In genomic region chr3:133314475-133314874, GRCm38 (mm10) we compare ENCODE assay signal across 8 mouse cellular contexts. TPM values are rescaled to one million over a fixed set of nuclear protein-coding genes. Genes with fewer than 3 reads are reported as not detected.
DNase-seq lines count a peak whose midpoint lies in the region; ATAC-seq and TF ChIP-seq lines count a peak whose summit lies in the region.

No protein-coding gene starts in this region.

- no peak overlapping the region for H3K4me3 ChIP-seq in heart, adult 2 months
- H3K4me3 ChIP-seq in heart, embryonic 11.5 days (ENCODE audit: low read depth, low read length): no peak overlapping the region
- H3K4me3 ChIP-seq in neural tube, embryonic 11.5 days (ENCODE audit: low read depth, low read length): no peak overlapping the region

- H3K4me2 ChIP-seq in heart, embryonic 11.5 days: no peak overlapping the region
- H3K4me2 ChIP-seq in neural tube, embryonic 11.5 days (ENCODE audit: low read depth): no peak overlapping the region

- H3K27ac ChIP-seq in heart, adult 2 months: no peak overlapping the region
- H3K27ac ChIP-seq in heart, embryonic 11.5 days (ENCODE audit: low read depth, low read length): no peak overlapping the region
- no peak overlapping the region for H3K27ac ChIP-seq in neural tube, embryonic 11.5 days (ENCODE audit: low read depth, low read length)

- peak; percentile 61 to 74 for DNase-seq in heart, adult 2 months
- peak; percentile 68 for DNase-seq in MN1 (ENCODE audit: low spot score)
- DNase-seq in cerebellum, adult 9-11 months: peak; percentile 54
- DNase-seq in left cerebral cortex, postnatal 14 days (ENCODE audit: low spot score in 2 of 2): peak; percentile 73 to 82
- peak; percentile 69 for DNase-seq in neural tube, embryonic 11.5 days (ENCODE audit: low spot score)
- DNase-seq in testis, postnatal 14 days (ENCODE audit: low spot score): peak; percentile 67

- TF ChIP-seq EP300 in heart, adult 2 months (IDR thresholded peaks at IDR 0.05; ENCODE audit: insufficient read depth, low read depth, low read length): 0 out of 2 replicates have a peak, but pooled peaks have one; percentile 42

- no peaks in the 10 kb centered on the region for H3K27me3 ChIP-seq in heart, adult 2 months (ENCODE audit: control insufficient read depth, insufficient read depth, low read length)
- no peaks in the 10 kb centered on the region for H3K27me3 ChIP-seq in heart, embryonic 11.5 days (ENCODE audit: control insufficient read depth, insufficient read depth, low read length)
- H3K27me3 ChIP-seq in neural tube, embryonic 11.5 days (ENCODE audit: control insufficient read depth, insufficient read depth, low read length): no peaks in the 10 kb centered on the region

- TF ChIP-seq POLR2A in heart, adult 2 months (IDR thresholded peaks at IDR 0.05; ENCODE audit: insufficient read depth, low read depth, low read length): no peak

- H3K9me3 ChIP-seq in heart, embryonic 11.5 days (replicated peaks; ENCODE audit: control insufficient read depth, low read length): no peaks in the 10 kb centered on the region
- no peaks in the 10 kb centered on the region for H3K9me3 ChIP-seq in neural tube, embryonic 11.5 days (ENCODE audit: control insufficient read depth, low read length)

- TF ChIP-seq CTCF in heart, adult 2 months (IDR thresholded peaks at IDR 0.05): peak; percentile 97

- intact Hi-C loops in heart, adult 2 months (cut with DNase I): loop anchor here (5.0 to 10.0 kb wide), 3 partner anchors 228 to 1900 kb away; partner anchors contain the start of gene Cenpe
- intact Hi-C loops in left cerebral cortex, postnatal 14 days (cut with DNase I): loop anchor here (5.0 to 10.0 kb wide), 3 partner anchors 440 to 1313 kb away; no protein-coding TSS in a partner anchor

- 30% methylated on average over 6 of the region's 6 CpGs for WGBS in heart, adult 2 months
- WGBS in heart, embryonic 11.5 days (ENCODE audit: insufficient replicate concordance): 35% methylated on average over 6 of the region's 6 CpGs
- WGBS in neural tube, embryonic 11.5 days: 47% methylated on average over 6 of the region's 6 CpGs

- 0 out of 2 replicates have a peak, but pooled peaks cover 1% of the 10 kb centered on the region for H3K4me1 ChIP-seq in heart, adult 2 months (ENCODE audit: control insufficient read depth, insufficient read depth, low read length)
- H3K4me1 ChIP-seq in heart, embryonic 11.5 days (ENCODE audit: control insufficient read depth, insufficient read depth, low read length): no peaks in the 10 kb centered on the region; the same call in 1 of the 2 replicates
- H3K4me1 ChIP-seq in neural tube, embryonic 11.5 days (ENCODE audit: control insufficient read depth, insufficient read depth, low read length): no peaks in the 10 kb centered on the region

- ATAC-seq in heart, embryonic 11.5 days (replicated peaks; ENCODE audit: insufficient number of reproducible peaks, low FRiP score, low TSS enrichment): no peak
- ATAC-seq in granulocyte monocyte progenitor cell, adult 5-6 weeks (replicated peaks; ENCODE audit: poor library complexity, severe bottlenecking): peak; percentile 62
- ATAC-seq in neural tube, embryonic 11.5 days (ENCODE audit: insufficient read depth, low FRiP score, low TSS enrichment): no peak

- H3K9ac ChIP-seq in heart, adult 2 months (ENCODE audit: low read depth, low read length): no peak overlapping the region
- no peak overlapping the region for H3K9ac ChIP-seq in heart, embryonic 11.5 days (ENCODE audit: low read depth, low read length)
- no peak overlapping the region for H3K9ac ChIP-seq in neural tube, embryonic 11.5 days (ENCODE audit: low read length)

- H3K79me2 ChIP-seq in heart, adult 2 months (replicated peaks; ENCODE audit: control insufficient read depth, insufficient read depth, low read length): peaks cover 2% of the 10 kb centered on the region; the same call in 1 of the 2 replicates

- H3K36me3 ChIP-seq in heart, adult 2 months (ENCODE audit: control insufficient read depth, insufficient read depth, low read length): no peaks in the 10 kb centered on the region
- no peaks in the 10 kb centered on the region for H3K36me3 ChIP-seq in heart, embryonic 11.5 days (ENCODE audit: control insufficient read depth, insufficient read depth, low read length)
- no peaks in the 10 kb centered on the region for H3K36me3 ChIP-seq in neural tube, embryonic 11.5 days (ENCODE audit: control insufficient read depth, insufficient read depth, low read length)

RNA-seq across cellular contexts. Expression of gene Ppa2, which starts 4.6 kb away (rescaled TPM):
- 100 to 1,000 TPM; 126 to 144 TPM for total RNA-seq in heart, adult 2 months (2021)
- 78.5 and 80.4 TPM in 2 replicates for polyA plus RNA-seq in heart, adult 2 months (2012; rRNA removed)
- 98.5 and 105 TPM in 2 replicates for polyA plus RNA-seq in heart, embryonic 11.5 days (2014; fragmentation: Nextera tagmentation; extraction: Ambion mirVana)
- 58.2 and 67.4 TPM in 2 replicates for total RNA-seq in granulocyte monocyte progenitor cell, adult 5-6 weeks (2014; fragmentation: Nextera tagmentation)
- total RNA-seq in granulocyte monocyte progenitor cell, adult 5-6 weeks (2017): 46.5 and 49.3 TPM in 2 replicates
- total RNA-seq in left cerebral cortex, postnatal 14 days (2021): 10 to 100 TPM; 45.8 to 50.8 TPM
- 87.2 and 87.9 TPM in 2 replicates for polyA plus RNA-seq in neural tube, embryonic 11.5 days (2014; fragmentation: Nextera tagmentation; extraction: Ambion mirVana)
